Mouse (Mus musculus) kidney, postnatal 0 days (tissue): Measurements from ENCODE around the gene Tent5a. TPM values are rescaled to one million over a fixed set of nuclear protein-coding genes. Genes with fewer than 3 reads are reported as not detected.

ENCODE experiments used
- ATAC-seq: fragments of 200-750 bp; cut with Nextera tagmentation; replicated peaks from 2 replicates; pipeline ENCODE4 v1.8.0; 2017; ENCODE audit warnings: low read depth, moderate number of reproducible peaks, moderate TSS enrichment, moderate library complexity; ENCODE audit not compliant: low FRiP score
- DNase-seq: peaks from one replicate; pipeline ENCODE4 v3.0.0-alpha.2; 2016; ENCODE audit warnings: low spot score
- H3K27ac ChIP-seq: fragments of 300-500 bp; sonication (generic); 2 replicates; pipeline ENCODE4 v1.5.1; 2014; ENCODE audit warnings: mild to moderate bottlenecking
- H3K27me3 ChIP-seq: fragments of 300-500 bp; sonication (generic); 2 replicates; pipeline ENCODE4 v1.6.1; 2014; ENCODE audit warnings: low read length, mixed read lengths; ENCODE audit not compliant: insufficient read depth
- H3K36me3 ChIP-seq: fragments of 300-500 bp; sonication (generic); 2 replicates; pipeline ENCODE4 v1.6.1; 2014; ENCODE audit warnings: low read length, mixed read lengths; ENCODE audit not compliant: insufficient read depth
- H3K4me1 ChIP-seq: fragments of 300-500 bp; sonication (generic); replicated peaks from 2 replicates; pipeline ENCODE4 v1.6.1; 2014; ENCODE audit warnings: antibody characterized with exemption, low read length, mixed read lengths; ENCODE audit not compliant: insufficient read depth
- H3K4me2 ChIP-seq: fragments of 300-500 bp; sonication (generic); 2 replicates; pipeline ENCODE4 v1.6.1; 2014; ENCODE audit warnings: mild to moderate bottlenecking, low read length, moderate library complexity, mixed read lengths
- H3K4me3 ChIP-seq: fragments of 300-500 bp; sonication (generic); replicated peaks from 2 replicates; pipeline ENCODE4 v1.5.1; 2014; ENCODE audit warnings: low read depth, low read length
- H3K9ac ChIP-seq: fragments of 300-500 bp; sonication (generic); 2 replicates; pipeline ENCODE4 v1.6.1; 2014; ENCODE audit warnings: low read depth, low read length
- H3K9me3 ChIP-seq: fragments of 300-500 bp; sonication (generic); replicated peaks from 2 replicates; pipeline ENCODE4 v1.6.1; 2016; ENCODE audit warnings: low read length, inconsistent platforms, mixed read lengths
- CTCF ChIP-seq: IDR thresholded peaks from 2 replicates; pipeline ENCODE4 v1.5.1; 2016; ENCODE audit warnings: antibody characterized with exemption, low read depth, mild to moderate bottlenecking, moderate library complexity
- WGBS: fragments of 180-500 bp; shearing (Covaris S2); extraction: QIAGEN DNeasy Blood & Tissue Kit; methylation state at CpG from one replicate; pipeline ENCODE4 v1.1.7; 2014; 5-methylcytosine and 5-hydroxymethylcytosine counted together
- polyA plus RNA-seq: library from polyadenylated mRNA; unstranded; fragments of >200 nt; fragmentation: Nextera tagmentation; extraction: Ambion mirVana; gene quantifications from 2 replicates; pipeline ENCODE4 v1.2.1, GENCODE M21; 2015

Gene Tent5a
- polyA plus RNA-seq, 1 experiment from 2014 or later = 3.9 TPM

DNA sequence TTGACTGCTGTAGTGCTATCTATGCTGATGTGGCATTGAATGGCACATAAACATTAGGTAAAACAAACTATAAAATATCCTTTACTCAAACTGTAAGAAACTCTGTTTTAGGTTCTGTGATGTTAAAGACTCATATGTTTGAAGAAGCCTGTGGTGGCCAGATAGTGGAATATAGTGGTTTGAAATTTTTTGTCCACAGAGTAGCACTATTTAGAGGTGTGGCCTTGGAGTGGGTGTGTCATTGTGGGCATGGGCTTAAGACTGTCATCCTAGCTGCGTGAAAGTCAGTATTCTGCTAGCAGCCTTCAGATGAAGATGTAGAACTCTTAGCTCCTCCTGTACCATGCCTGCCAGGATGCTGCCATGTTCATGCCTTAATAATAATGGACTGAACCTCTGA, 11.0 kb downstream of the Tent5a start:
- no peaks in the 10 kb centered on the region for H3K27me3 ChIP-seq
- TF ChIP-seq CTCF = no peak
- 30% methylated on average over 1 of the region's 1 CpGs for WGBS
- H3K9ac ChIP-seq = no peak overlapping the region
- H3K4me1 ChIP-seq = no peaks in the 10 kb centered on the region
- no peaks in the 10 kb centered on the region for H3K9me3 ChIP-seq
- no peaks in the 10 kb centered on the region for H3K36me3 ChIP-seq
- H3K4me3 ChIP-seq = no peak overlapping the region
- no peak overlapping the region for H3K4me2 ChIP-seq
- no peak for ATAC-seq
- DNase-seq = no peak
- H3K27ac ChIP-seq = no peak overlapping the region

DNA sequence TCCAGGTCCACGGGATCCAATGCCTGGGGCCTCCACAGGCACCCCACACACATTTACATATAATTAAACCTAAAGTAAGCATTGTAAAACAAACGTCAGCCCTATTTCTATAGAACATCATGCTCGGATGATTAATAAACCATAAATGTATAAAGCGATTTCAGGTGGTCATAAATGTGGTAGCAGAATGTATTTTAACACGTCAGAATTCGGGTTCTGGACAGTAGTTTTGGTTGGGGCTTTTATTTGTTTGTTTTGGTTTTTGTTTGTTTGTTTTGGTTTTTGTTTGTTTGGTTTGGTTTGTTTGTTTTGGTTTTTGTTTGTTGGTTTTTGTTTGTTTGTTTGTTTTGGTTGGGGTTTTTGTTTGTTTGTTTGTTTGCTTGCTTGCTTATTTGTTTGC, 14.7 kb downstream of the Tent5a start, which contains the start of gene Gm11114:
TSS of gene Gm11114 (plus strand) at position 301 of the 400 bp plus-strand sequence.
- no peaks in the 10 kb centered on the region for H3K36me3 ChIP-seq
- no peaks in the 10 kb centered on the region for H3K4me1 ChIP-seq
- no peak within 1 kb of the TSS for H3K27ac ChIP-seq
- no peak within 1 kb of the TSS for H3K4me3 ChIP-seq
- no peaks in the 10 kb centered on the region for H3K9me3 ChIP-seq
- H3K27me3 ChIP-seq = no peaks in the 10 kb centered on the region
- WGBS = 82% methylated on average over 6 of the region's 6 CpGs
- no peak for DNase-seq
- H3K9ac ChIP-seq = no peak within 1 kb of the TSS
- ATAC-seq = no peak
- H3K4me2 ChIP-seq = no peak within 1 kb of the TSS
- no peak for TF ChIP-seq CTCF

- H3K4me3 ChIP-seq = no peak overlapping the region
- WGBS = 90% methylated on average over 3 of the region's 3 CpGs
- TF ChIP-seq CTCF = no peak
- H3K4me2 ChIP-seq = no peak overlapping the region
- no peak overlapping the region for H3K9ac ChIP-seq
- DNase-seq = no peak
- no peaks in the 10 kb centered on the region for H3K4me1 ChIP-seq
- no peaks in the 10 kb centered on the region for H3K36me3 ChIP-seq
- no peak for ATAC-seq
- no peak overlapping the region for H3K27ac ChIP-seq
- no peaks in the 10 kb centered on the region for H3K9me3 ChIP-seq
- H3K27me3 ChIP-seq = no peaks in the 10 kb centered on the region
Observed at GRCm38 (mm10) chr9:85303378-85303777, 23.8 kb downstream of the Tent5a start.

DNA sequence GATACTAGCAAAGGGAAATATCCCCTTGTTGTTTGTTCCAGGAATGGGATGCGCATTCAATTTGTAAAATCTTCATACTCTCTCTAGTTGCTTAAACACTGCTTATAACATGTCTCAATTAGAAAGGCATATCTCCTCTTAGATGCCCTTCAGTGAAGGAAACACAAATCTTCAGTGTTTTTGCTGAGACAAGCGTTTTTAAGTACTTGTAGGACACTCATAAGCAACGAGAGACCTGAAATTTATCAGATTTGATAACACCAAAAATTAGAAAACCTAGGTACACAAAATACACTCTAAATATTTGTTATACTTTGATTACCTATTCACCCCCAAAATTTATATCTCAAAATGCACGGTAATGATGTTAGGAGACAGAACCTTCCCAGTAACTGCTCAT, 24.3 kb downstream of the Tent5a start:
- no peak overlapping the region for H3K4me3 ChIP-seq
- H3K4me2 ChIP-seq = no peak overlapping the region
- TF ChIP-seq CTCF = no peak
- H3K27ac ChIP-seq = no peak overlapping the region
- ATAC-seq = no peak
- H3K27me3 ChIP-seq = no peaks in the 10 kb centered on the region
- no peaks in the 10 kb centered on the region for H3K4me1 ChIP-seq
- no peak for DNase-seq
- H3K9ac ChIP-seq = no peak overlapping the region
- H3K36me3 ChIP-seq = no peaks in the 10 kb centered on the region
- 80% methylated on average over 4 of the region's 4 CpGs for WGBS
- no peaks in the 10 kb centered on the region for H3K9me3 ChIP-seq

DNA sequence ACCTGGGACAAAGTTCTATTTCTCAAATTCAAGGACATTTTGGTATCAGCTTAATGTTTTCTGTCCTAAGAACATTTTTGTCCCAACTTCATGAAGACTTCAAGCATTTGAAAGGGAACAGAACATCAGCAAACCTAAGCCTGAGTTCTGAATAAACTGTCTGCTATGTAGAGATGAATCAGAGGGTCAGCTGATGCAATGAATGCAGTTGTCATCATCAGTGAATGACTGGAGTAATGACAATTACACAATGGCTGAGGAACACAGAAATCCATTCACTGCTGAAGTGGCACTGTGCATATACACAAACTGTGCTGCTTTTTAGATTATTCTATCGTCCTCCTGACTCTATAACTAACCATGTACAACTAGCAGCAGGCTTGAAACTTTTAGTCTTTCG, 53.0 kb downstream of the Tent5a start:
- TF ChIP-seq CTCF = no peak
- no peak overlapping the region for H3K4me2 ChIP-seq
- H3K9me3 ChIP-seq = no peaks in the 10 kb centered on the region
- no peaks in the 10 kb centered on the region for H3K36me3 ChIP-seq
- ATAC-seq (no peak), DNase-seq (no peak)
- WGBS = 80% methylated on average over 2 of the region's 2 CpGs
- H3K4me3 ChIP-seq = no peak overlapping the region
- H3K27ac ChIP-seq = no peak overlapping the region
- no peak overlapping the region for H3K9ac ChIP-seq
- H3K4me1 ChIP-seq = no peaks in the 10 kb centered on the region
- H3K27me3 ChIP-seq = no peaks in the 10 kb centered on the region

Other genes with a start within 250 kb of the Tent5a start
- not detected in 2 replicates for gene Gm11114, start 14.6 kb downstream of the Tent5a start, polyA plus RNA-seq